Comparison of ENCODE assay signal across 9 mouse cellular contexts in the genomic region with DNA sequence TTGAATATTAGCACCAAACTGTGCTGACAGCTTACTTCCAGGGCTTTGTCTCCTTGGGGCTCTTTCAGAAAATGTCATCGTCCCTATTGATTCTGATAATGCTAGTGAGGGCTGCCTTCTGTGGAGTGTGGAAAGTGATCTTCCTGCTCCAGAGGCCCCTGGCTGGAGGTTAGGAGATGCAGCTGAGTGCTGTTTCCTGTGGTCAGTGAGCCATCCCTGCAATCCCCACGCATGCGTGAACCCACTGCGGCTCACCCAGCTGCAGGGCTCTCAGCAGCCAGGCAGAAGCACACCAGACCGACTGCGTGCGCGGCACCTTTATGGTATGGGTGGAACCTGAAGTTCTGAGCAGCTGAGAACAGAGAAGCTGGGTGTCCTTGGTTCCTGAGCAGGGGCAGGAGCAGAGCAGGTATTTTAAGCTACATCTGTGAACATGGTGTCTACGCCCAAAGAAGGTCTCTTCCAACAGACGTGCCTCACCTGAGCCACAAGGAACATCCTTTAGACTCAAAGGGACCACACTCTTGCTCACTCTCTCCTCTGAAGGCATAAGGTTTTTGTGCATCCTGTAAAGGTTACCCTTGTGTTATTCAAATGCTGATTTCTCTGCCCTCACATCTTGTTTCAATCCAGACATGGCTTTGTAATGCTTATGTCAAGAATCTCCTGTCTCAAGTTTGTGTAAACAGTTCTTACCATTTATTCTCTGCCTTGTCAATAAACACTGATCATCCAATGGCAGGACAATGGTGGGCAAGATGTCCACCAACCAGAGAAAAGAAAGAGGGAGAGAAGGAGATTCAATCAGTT.
DNase-seq lines count a peak whose midpoint lies in the region; ATAC-seq and TF ChIP-seq lines count a peak whose summit lies in the region.
"Had no signal": no experiment of that assay in that cellular context is flagged by ENCODE, and none has a peak within 500 bp of the region (broad histone marks: within the 10 kb centered on the region; RNA-seq: fewer than 3 reads in every experiment).

No protein-coding gene starts in this region.

- H3K4me1 ChIP-seq in midbrain, embryonic 10.5 days, result peaks cover 56% of the 10 kb centered on the region
- peaks cover 26% of the 10 kb centered on the region for H3K4me1 ChIP-seq in midbrain, embryonic 11.5 days (ENCODE audit: control insufficient read depth, insufficient read depth, low read length)
- peaks cover 83% of the 10 kb centered on the region for H3K4me1 ChIP-seq in heart, embryonic 15.5 days (replicated peaks)
- 0 out of 2 replicates have a peak, but pooled peaks cover 3% of the 10 kb centered on the region for H3K4me1 ChIP-seq in lung, postnatal 0 days (ENCODE audit: insufficient read depth, low read depth, low read length)

- peak; percentile 47 for DNase-seq in gastrocnemius, adult 2 months
- DNase-seq in gastrocnemius, adult 8-10 months (ENCODE audit: low spot score in 2 of 2), result no peak
- DNase-seq in midbrain, embryonic 10.5 days (ENCODE audit: low spot score), result no peak
- DNase-seq in midbrain, embryonic 11.5 days (ENCODE audit: low spot score, missing footprints), result no peak
- peak; percentile 49 for DNase-seq in skeletal muscle tissue, adult 2 months (ENCODE audit: low read depth, low spot score)
- DNase-seq in left cerebral cortex, postnatal 25 days (ENCODE audit: low spot score in 2 of 2), result no peak
- no peak for DNase-seq in lung, postnatal 0 days (ENCODE audit: low spot score)

- WGBS in midbrain, embryonic 10.5 days, result 85% methylated on average over 10 of the region's 10 CpGs
- WGBS in midbrain, embryonic 11.5 days, result 82% methylated on average over 10 of the region's 10 CpGs
- 43% methylated on average over 10 of the region's 10 CpGs for WGBS in heart, embryonic 15.5 days
- WGBS in lung, postnatal 0 days, result 77% methylated on average over 10 of the region's 10 CpGs

- peak overlapping the region; percentile 57 for H3K27ac ChIP-seq in gastrocnemius, adult 2 months
- 0 out of 2 replicates have a peak overlapping the region, but pooled peaks have one; percentile 55 for H3K27ac ChIP-seq in midbrain, embryonic 10.5 days (replicated peaks)
- H3K27ac ChIP-seq in midbrain, embryonic 11.5 days (ENCODE audit: low read depth, low read length), result no peak overlapping the region
- H3K27ac ChIP-seq in heart, embryonic 15.5 days, result peak overlapping the region; percentile 84
- no peak overlapping the region for H3K27ac ChIP-seq in lung, postnatal 0 days (ENCODE audit: low read length)
- H3K27ac ChIP-seq: stomach, embryonic 15.5 days had no signal

- no peak overlapping the region for H3K9ac ChIP-seq in midbrain, embryonic 11.5 days (ENCODE audit: low read length)
- H3K9ac ChIP-seq in heart, embryonic 15.5 days, result no peak overlapping the region
- H3K9ac ChIP-seq in lung, postnatal 0 days (replicated peaks; ENCODE audit: low read depth), result no peak overlapping the region
- H3K9ac ChIP-seq: stomach, embryonic 15.5 days had no signal

- H3K4me3 ChIP-seq in gastrocnemius, adult 2 months, result no peak overlapping the region
- no peak overlapping the region for H3K4me3 ChIP-seq in midbrain, embryonic 10.5 days
- no peak overlapping the region for H3K4me3 ChIP-seq in midbrain, embryonic 11.5 days (ENCODE audit: low read depth, low read length)
- H3K4me3 ChIP-seq in heart, embryonic 15.5 days, result no peak overlapping the region
- H3K4me3 ChIP-seq in lung, postnatal 0 days (ENCODE audit: low read depth, low read length), result no peak overlapping the region
- H3K4me3 ChIP-seq: stomach, embryonic 15.5 days had no signal

- H3K36me3 ChIP-seq in midbrain, embryonic 10.5 days, result no peaks in the 10 kb centered on the region
- no peaks in the 10 kb centered on the region for H3K36me3 ChIP-seq in midbrain, embryonic 11.5 days (ENCODE audit: control insufficient read depth, insufficient read depth, low read length)
- no peaks in the 10 kb centered on the region for H3K36me3 ChIP-seq in heart, embryonic 15.5 days
- no peaks in the 10 kb centered on the region for H3K36me3 ChIP-seq in lung, postnatal 0 days (ENCODE audit: insufficient read depth, low read length)
- H3K36me3 ChIP-seq: stomach, embryonic 15.5 days had no signal

- H3K9me3 ChIP-seq in midbrain, embryonic 10.5 days (replicated peaks), result no peaks in the 10 kb centered on the region
- no peaks in the 10 kb centered on the region for H3K9me3 ChIP-seq in midbrain, embryonic 11.5 days (ENCODE audit: control insufficient read depth, low read length)
- no peaks in the 10 kb centered on the region for H3K9me3 ChIP-seq in heart, embryonic 15.5 days (replicated peaks)
- H3K9me3 ChIP-seq in lung, postnatal 0 days (ENCODE audit: low read length), result no peaks in the 10 kb centered on the region
- H3K9me3 ChIP-seq: stomach, embryonic 15.5 days had no signal

- no peak for TF ChIP-seq CTCF in gastrocnemius, adult 2 months (IDR thresholded peaks at IDR 0.05)
- no peak for TF ChIP-seq CTCF in lung, postnatal 0 days (IDR thresholded peaks at IDR 0.05)

- ATAC-seq in midbrain, embryonic 11.5 days (ENCODE audit: low FRiP score), result no peak
- no peak for ATAC-seq in heart, embryonic 15.5 days (replicated peaks; ENCODE audit: insufficient number of reproducible peaks, insufficient read depth, low FRiP score, low read depth)
- ATAC-seq in lung, postnatal 0 days, result no peak

- no peak overlapping the region for H3K4me2 ChIP-seq in midbrain, embryonic 11.5 days
- no peak overlapping the region for H3K4me2 ChIP-seq in heart, embryonic 15.5 days
- H3K4me2 ChIP-seq in lung, postnatal 0 days (replicated peaks; ENCODE audit: low read depth, low read length), result no peak overlapping the region
- H3K4me2 ChIP-seq: stomach, embryonic 15.5 days had no signal

- intact Hi-C loops in gastrocnemius, adult 2 months (cut with DNase I), result no loop called here
- intact Hi-C loops in left cerebral cortex, postnatal 25 days (cut with DNase I), result loop anchor here (5.0 kb wide), 1 partner anchor 46 kb away; no protein-coding TSS in a partner anchor

- no peak for TF ChIP-seq EP300 in lung, postnatal 0 days (IDR thresholded peaks at IDR 0.05)

- H3K27me3 ChIP-seq in midbrain, embryonic 10.5 days (ENCODE audit: low read depth, poor library complexity, severe bottlenecking), result no peaks in the 10 kb centered on the region
- H3K27me3 ChIP-seq in midbrain, embryonic 11.5 days (ENCODE audit: control insufficient read depth, insufficient read depth, low read length), result no peaks in the 10 kb centered on the region
- H3K27me3 ChIP-seq in heart, embryonic 15.5 days, result no peaks in the 10 kb centered on the region
- no peaks in the 10 kb centered on the region for H3K27me3 ChIP-seq in lung, postnatal 0 days (replicated peaks; ENCODE audit: insufficient read depth, low read length)
- H3K27me3 ChIP-seq: stomach, embryonic 15.5 days had no signal

Comparison
In these comparisons a context has a peak if more than half of its experiments do, and no peak if none do; other contexts are left out.
1. DNase-seq: peak in gastrocnemius, adult 2 months (single experiment) and skeletal muscle tissue, adult 2 months (single experiment); none in gastrocnemius, adult 8-10 months (0 of 2), midbrain, embryonic 10.5 days (single experiment), midbrain, embryonic 11.5 days (single experiment), left cerebral cortex, postnatal 25 days (0 of 2) and lung, postnatal 0 days (single experiment).
2. H3K27ac ChIP-seq: peak in gastrocnemius, adult 2 months (single experiment), midbrain, embryonic 10.5 days (single experiment) and heart, embryonic 15.5 days (single experiment); none in midbrain, embryonic 11.5 days (single experiment) and lung, postnatal 0 days (single experiment).